Mouse (Mus musculus): Measurements from ENCODE around the gene Gm10803. TPM values are rescaled to one million over a fixed set of nuclear protein-coding genes. Genes with fewer than 3 reads are reported as not detected.
"Not testable (repeated sequence)": the region's sequence is repeated elsewhere in the genome, so short reads cannot be mapped to it uniquely, and the experiment has no call there.

Gene Gm10803
- polyA plus RNA-seq (2015; fragmentation: Nextera tagmentation; extraction: Ambion mirVana), result not detected in 2 replicates

- not testable (repeated sequence) for H3K27ac ChIP-seq (replicated peaks); H3K4me2 ChIP-seq; H3K4me1 ChIP-seq; H3K9ac ChIP-seq (replicated peaks); H3K36me3 ChIP-seq; ATAC-seq (ENCODE audit: low FRiP score); H3K27me3 ChIP-seq (replicated peaks); H3K4me3 ChIP-seq (replicated peaks); H3K9me3 ChIP-seq (replicated peaks)
- WGBS, result 97% methylated on average over 2 of the region's 2 CpGs
Observed at GRCm38 (mm10) chr2:93560268-93560667, at the start of gene Gm10803. Gene Gm10803, plus strand, starts transcription at chr2:93560568.

- Histone ChIP-seq H3K36me3 (no peaks in the 10 kb centered on the region), H3K27ac (replicated peaks) (no peak overlapping the region), H3K4me2 (no peak overlapping the region), H3K4me1 (peaks cover 3% of the 10 kb centered on the region; the same call in 1 of the 2 replicates), H3K9ac (replicated peaks) (no peak overlapping the region), H3K4me3 (replicated peaks) (no peak overlapping the region), H3K27me3 (replicated peaks) (no peaks in the 10 kb centered on the region; the same call in 1 of the 2 replicates), H3K9me3 (replicated peaks) (no peaks in the 10 kb centered on the region)
- 90% methylated on average over 1 of the region's 1 CpGs for WGBS
- ATAC-seq (ENCODE audit: low FRiP score), result no peak
Observed at GRCm38 (mm10) chr2:93510839-93511238, 49.5 kb upstream of the Gm10803 start.

- no peak overlapping the region for H3K9ac ChIP-seq (replicated peaks)
Observed at GRCm38 (mm10) chr2:93512130-93512529, 48.2 kb upstream of the Gm10803 start.

GRCm38 (mm10) chr2:93515246-93515645 lies 45.1 kb upstream of the Gm10803 start:
- no peak overlapping the region for H3K9ac ChIP-seq (replicated peaks)
- H3K36me3 ChIP-seq, result no peaks in the 10 kb centered on the region
- H3K27ac ChIP-seq (replicated peaks), result no peak overlapping the region
- WGBS, result 76% methylated on average over 4 of the region's 4 CpGs
- ATAC-seq (ENCODE audit: low FRiP score), result no peak
- H3K4me1 ChIP-seq, result peaks cover 3% of the 10 kb centered on the region; the same call in 1 of the 2 replicates
- H3K4me3 ChIP-seq (replicated peaks), result no peak overlapping the region
- no peak overlapping the region for H3K4me2 ChIP-seq
- no peaks in the 10 kb centered on the region; the same call in 1 of the 2 replicates for H3K27me3 ChIP-seq (replicated peaks)
- H3K9me3 ChIP-seq (replicated peaks), result no peaks in the 10 kb centered on the region

More at GRCm38 (mm10) chr2:93512130-93512529, 48.2 kb upstream of the Gm10803 start:
- no peaks in the 10 kb centered on the region; the same call in 1 of the 2 replicates for H3K27me3 ChIP-seq (replicated peaks)
- WGBS, result 66% methylated on average over 7 of the region's 7 CpGs
- no peak overlapping the region for H3K4me3 ChIP-seq (replicated peaks)
- peak overlapping the region; percentile 41; the same call in 1 of the 2 replicates for H3K27ac ChIP-seq (replicated peaks)
- ATAC-seq (ENCODE audit: low FRiP score), result no peak
- H3K9me3 ChIP-seq (replicated peaks), result no peaks in the 10 kb centered on the region
- peaks cover 3% of the 10 kb centered on the region; the same call in 1 of the 2 replicates for H3K4me1 ChIP-seq
- H3K36me3 ChIP-seq, result no peaks in the 10 kb centered on the region
- H3K4me2 ChIP-seq, result no peak overlapping the region

GRCm38 (mm10) chr2:93521042-93521441 lies 39.3 kb upstream of the Gm10803 start:
- WGBS, result 63% methylated on average over 4 of the region's 4 CpGs
- H3K9ac ChIP-seq (replicated peaks), result no peak overlapping the region
- peaks cover 27% of the 10 kb centered on the region for H3K4me1 ChIP-seq
- H3K27ac ChIP-seq (replicated peaks), result peak overlapping the region; percentile 60; the same call in 1 of the 2 replicates
- no peaks in the 10 kb centered on the region for H3K36me3 ChIP-seq
- no peak overlapping the region for H3K4me3 ChIP-seq (replicated peaks)
- H3K27me3 ChIP-seq (replicated peaks), result no peaks in the 10 kb centered on the region
- ATAC-seq (ENCODE audit: low FRiP score), result peak; percentile 62; the same call in 1 of the 2 replicates
- H3K4me2 ChIP-seq, result no peak overlapping the region
- no peaks in the 10 kb centered on the region for H3K9me3 ChIP-seq (replicated peaks)

- H3K9ac ChIP-seq (replicated peaks), result no peak overlapping the region
- H3K4me3 ChIP-seq (replicated peaks), result no peak overlapping the region
- peak; percentile 76; the same call in 1 of the 2 replicates for ATAC-seq (ENCODE audit: low FRiP score)
- peak overlapping the region; percentile 60 for H3K27ac ChIP-seq (replicated peaks)
- no peaks in the 10 kb centered on the region for H3K27me3 ChIP-seq (replicated peaks)
- H3K4me2 ChIP-seq, result peak overlapping the region; percentile 19; the same call in 1 of the 2 replicates
- no peaks in the 10 kb centered on the region for H3K9me3 ChIP-seq (replicated peaks)
- peaks cover 27% of the 10 kb centered on the region for H3K4me1 ChIP-seq
- H3K36me3 ChIP-seq, result no peaks in the 10 kb centered on the region
- WGBS, result 33% methylated on average over 6 of the region's 6 CpGs
Observed at GRCm38 (mm10) chr2:93521571-93521970, 38.8 kb upstream of the Gm10803 start.

GRCm38 (mm10) chr2:93522005-93522404 lies 38.4 kb upstream of the Gm10803 start:
- no peaks in the 10 kb centered on the region for H3K9me3 ChIP-seq (replicated peaks)
- no peaks in the 10 kb centered on the region for H3K27me3 ChIP-seq (replicated peaks)
- H3K9ac ChIP-seq (replicated peaks), result no peak overlapping the region
- H3K4me1 ChIP-seq, result peaks cover 27% of the 10 kb centered on the region
- ATAC-seq (ENCODE audit: low FRiP score), result peak; percentile 52; the same call in 1 of the 2 replicates
- 28% methylated on average over 16 of the region's 16 CpGs for WGBS
- H3K4me3 ChIP-seq (replicated peaks), result no peak overlapping the region
- no peaks in the 10 kb centered on the region for H3K36me3 ChIP-seq
- H3K27ac ChIP-seq (replicated peaks), result peak overlapping the region; percentile 60
- H3K4me2 ChIP-seq, result peak overlapping the region; percentile 19; the same call in 1 of the 2 replicates

- Histone ChIP-seq H3K36me3 (no peaks in the 10 kb centered on the region), H3K9ac (replicated peaks) (no peak overlapping the region), H3K27ac (replicated peaks) (no peak overlapping the region), H3K9me3 (replicated peaks) (no peaks in the 10 kb centered on the region), H3K4me3 (replicated peaks) (no peak overlapping the region), H3K27me3 (replicated peaks) (no peaks in the 10 kb centered on the region), H3K4me2 (no peak overlapping the region), H3K4me1 (peaks cover 27% of the 10 kb centered on the region)
- WGBS, result 59% methylated on average over 16 of the region's 16 CpGs
- no peak for ATAC-seq (ENCODE audit: low FRiP score)
Observed at GRCm38 (mm10) chr2:93525033-93525762, 35.2 kb upstream of the Gm10803 start.

- no peak for ATAC-seq (ENCODE audit: low FRiP score)
- H3K9ac ChIP-seq (replicated peaks), result no peak overlapping the region
- H3K4me3 ChIP-seq (replicated peaks), result no peak overlapping the region
- no peaks in the 10 kb centered on the region for H3K36me3 ChIP-seq
- 71% methylated on average over 4 of the region's 4 CpGs for WGBS
- H3K27me3 ChIP-seq (replicated peaks), result no peaks in the 10 kb centered on the region
- H3K4me2 ChIP-seq, result no peak overlapping the region
- no peak overlapping the region for H3K27ac ChIP-seq (replicated peaks)
- no peaks in the 10 kb centered on the region for H3K9me3 ChIP-seq (replicated peaks)
- H3K4me1 ChIP-seq, result 0 out of 2 replicates have a peak, but pooled peaks cover 9% of the 10 kb centered on the region
Observed at GRCm38 (mm10) chr2:93529602-93530001, 30.8 kb upstream of the Gm10803 start.

- no peak overlapping the region for H3K4me2 ChIP-seq
- no peaks in the 10 kb centered on the region for H3K36me3 ChIP-seq
- H3K9me3 ChIP-seq (replicated peaks), result no peaks in the 10 kb centered on the region
- WGBS, result 93% methylated on average over 7 of the region's 7 CpGs
- H3K4me1 ChIP-seq, result peaks cover 4% of the 10 kb centered on the region; the same call in 1 of the 2 replicates
- H3K27ac ChIP-seq (replicated peaks), result no peak overlapping the region
- no peak overlapping the region for H3K4me3 ChIP-seq (replicated peaks)
- no peaks in the 10 kb centered on the region for H3K27me3 ChIP-seq (replicated peaks)
- no peak overlapping the region for H3K9ac ChIP-seq (replicated peaks)
- ATAC-seq (ENCODE audit: low FRiP score), result no peak
Observed at GRCm38 (mm10) chr2:93533891-93534290, 26.5 kb upstream of the Gm10803 start.

- Histone ChIP-seq H3K9me3 (replicated peaks) (no peaks in the 10 kb centered on the region), H3K36me3 (no peaks in the 10 kb centered on the region), H3K4me1 (peaks cover 4% of the 10 kb centered on the region; the same call in 1 of the 2 replicates), H3K27me3 (replicated peaks) (no peaks in the 10 kb centered on the region), H3K4me3 (replicated peaks) (no peak overlapping the region), H3K27ac (replicated peaks) (no peak overlapping the region), H3K9ac (replicated peaks) (no peak overlapping the region), H3K4me2 (no peak overlapping the region)
- ATAC-seq (ENCODE audit: low FRiP score), result no peak
- WGBS, result 42% methylated on average over 3 of the region's 3 CpGs
Observed at GRCm38 (mm10) chr2:93537385-93537967, 22.9 kb upstream of the Gm10803 start.

- Histone ChIP-seq H3K4me2 (no peak overlapping the region), H3K9ac (replicated peaks) (no peak overlapping the region), H3K27ac (replicated peaks) (no peak overlapping the region), H3K9me3 (replicated peaks) (no peaks in the 10 kb centered on the region), H3K27me3 (replicated peaks) (no peaks in the 10 kb centered on the region), H3K36me3 (no peaks in the 10 kb centered on the region), H3K4me1 (peaks cover 4% of the 10 kb centered on the region; the same call in 1 of the 2 replicates), H3K4me3 (replicated peaks) (no peak overlapping the region)
- 45% methylated on average over 6 of the region's 6 CpGs for WGBS
- ATAC-seq (ENCODE audit: low FRiP score), result no peak
Observed at GRCm38 (mm10) chr2:93538140-93538539, 22.2 kb upstream of the Gm10803 start.

All from neural tube, embryonic 15.5 days (tissue).